Mouse (Mus musculus) liver, embryonic 14.5 days (tissue): ENCODE results near the gene Focad. TPM values are rescaled to one million over a fixed set of nuclear protein-coding genes. Genes with fewer than 3 reads are reported as not detected.

ENCODE experiments used
- ATAC-seq: fragments of 200-750 bp; cut with Nextera tagmentation; 2 replicates; pipeline ENCODE4 v1.8.0; 2017; ENCODE audit warnings: moderate number of reproducible peaks, mild to moderate bottlenecking, moderate library complexity; ENCODE audit not compliant: insufficient read depth
- DNase-seq, 3 experiments: peaks; one replicate each; pipeline ENCODE4 v3.0.0-alpha.2; 2012 to 2013; ENCODE audit warnings: low read depth in 3 of 3, low spot score in 3 of 3
- H3K27ac ChIP-seq: fragments of 300-500 bp; sonication (generic); 2 replicates; pipeline ENCODE4 v1.5.1; 2014; ENCODE audit warnings: moderate library complexity, mild to moderate bottlenecking, control low read depth, inconsistent platforms
- H3K27me3 ChIP-seq: fragments of 300-500 bp; sonication (generic); 2 replicates; pipeline ENCODE4 v1.6.1; 2014; ENCODE audit warnings: mild to moderate bottlenecking, low read length, moderate library complexity; ENCODE audit not compliant: control insufficient read depth, insufficient read depth
- H3K36me3 ChIP-seq: fragments of 300-500 bp; sonication (generic); replicated peaks from 2 replicates; pipeline ENCODE4 v1.6.1; 2014; ENCODE audit warnings: low read depth; ENCODE audit not compliant: control insufficient read depth, insufficient read depth
- H3K4me1 ChIP-seq, 2 experiments: fragments of 200-500 bp in 1 of 2; fragments of 300-500 bp in 1 of 2; sonication (generic) in 1 of 2; replicated peaks; 2 replicates each; pipeline ENCODE4 v1.6.1; 2012 to 2014; ENCODE audit warnings: antibody characterized with exemption in 1 of 2, inconsistent platforms in 1 of 2, low read length in 1 of 2; ENCODE audit not compliant: control insufficient read depth in 2 of 2, insufficient read depth in 2 of 2
- H3K4me2 ChIP-seq: fragments of 300-500 bp; sonication (generic); 2 replicates; pipeline ENCODE4 v1.6.1; 2014; ENCODE audit warnings: low read depth, mild to moderate bottlenecking, control low read depth, moderate library complexity
- H3K4me3 ChIP-seq, 2 experiments: fragments of 200-500 bp in 1 of 2; fragments of 300-500 bp in 1 of 2; sonication (generic) in 1 of 2; 2 replicates each; pipeline ENCODE4 v1.5.1; 2012 to 2014; ENCODE audit warnings: low read depth in 2 of 2, low read length in 2 of 2, mild to moderate bottlenecking in 2 of 2, control low read depth in 1 of 2, inconsistent platforms in 1 of 2, moderate library complexity in 1 of 2; ENCODE audit not compliant: insufficient read depth in 1 of 2
- H3K9ac ChIP-seq: fragments of 300-500 bp; sonication (generic); replicated peaks from 2 replicates; pipeline ENCODE4 v1.6.1; 2014; ENCODE audit warnings: mild to moderate bottlenecking, control low read depth, moderate library complexity
- H3K9me3 ChIP-seq: fragments of 300-500 bp; sonication (generic); 2 replicates; pipeline ENCODE4 v1.6.1; 2016; ENCODE audit warnings: low read length, mixed read lengths; ENCODE audit not compliant: control insufficient read depth
- CTCF ChIP-seq: IDR thresholded peaks from 2 replicates; pipeline ENCODE4 v1.5.1; 2016; ENCODE audit warnings: antibody characterized with exemption, low read depth, control low read depth
- EP300 ChIP-seq: IDR thresholded peaks from 2 replicates; pipeline ENCODE4 v1.6.1; 2016; ENCODE audit warnings: antibody characterized with exemption, low read depth
- WGBS: fragments of 180-500 bp; shearing (Covaris S2); extraction: QIAGEN DNeasy Blood & Tissue Kit; methylation state at CpG from one replicate; pipeline ENCODE4 v1.1.7; 2014; ENCODE audit not compliant: insufficient replicate concordance; 5-methylcytosine and 5-hydroxymethylcytosine counted together
- polyA plus RNA-seq, 2 experiments: library from polyadenylated mRNA; depleted of rRNA in 1 of 2; stranded (reverse) in 1 of 2; unstranded in 1 of 2; fragments of >200 nt; fragmentation: Nextera tagmentation in 1 of 2; extraction: Ambion mirVana in 1 of 2; gene quantifications; 2 replicates each; pipeline versions ENCODE4 v1.2.1 to v1.2.3; 2012 to 2014

The Focad gene
- polyA plus RNA-seq, 2 experiments, result 5.2 to 8.9 TPM

DNA sequence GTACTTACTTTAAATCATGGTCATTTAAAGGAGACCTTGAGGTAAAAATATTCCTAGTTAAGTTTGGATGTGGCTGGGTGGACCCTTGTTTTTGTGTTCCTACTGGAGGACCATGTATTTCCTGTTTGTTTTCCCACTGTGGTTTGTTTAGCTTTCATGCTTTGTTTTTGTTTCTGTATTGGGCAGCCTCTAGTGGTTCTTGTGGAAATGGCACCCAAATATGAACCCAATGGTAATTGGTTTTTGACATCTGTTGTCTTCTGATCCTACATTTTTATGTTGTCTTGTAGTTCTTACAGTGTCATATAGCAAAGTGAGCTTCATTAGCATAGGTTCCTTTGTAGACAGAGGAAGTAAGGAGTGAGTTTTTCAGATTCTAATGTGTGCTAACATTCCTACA lies 207.9 kb downstream of the Focad start:
- ATAC-seq, result no peak

GRCm38 (mm10) chr4:88307691-88308090 lies 213.3 kb downstream of the Focad start:
- no peaks in the 10 kb centered on the region for H3K9me3 ChIP-seq
- ATAC-seq (peak; percentile 94), DNase-seq (peak; percentile 6 to 34 (median 24))
- peak overlapping the region; percentile 36 for H3K4me2 ChIP-seq
- no peak overlapping the region for H3K27ac ChIP-seq
- WGBS, result 12% methylated on average over 3 of the region's 3 CpGs
- TF ChIP-seq CTCF, result no peak
- TF ChIP-seq EP300, result peak; percentile 78
- H3K4me1 ChIP-seq, result peaks cover 7 to 12% of the 10 kb centered on the region in 2 experiments
- no peak overlapping the region for H3K9ac ChIP-seq
- no peak overlapping the region for H3K4me3 ChIP-seq
- no peaks in the 10 kb centered on the region for H3K36me3 ChIP-seq
- no peaks in the 10 kb centered on the region for H3K27me3 ChIP-seq

More for the DNA sequence above, 207.9 kb downstream of the Focad start:
- DNase-seq, result no peak
- Histone ChIP-seq H3K4me2 (no peak overlapping the region), H3K9ac (no peak overlapping the region), H3K4me3 (no peak overlapping the region), H3K36me3 (no peaks in the 10 kb centered on the region), H3K4me1 (peaks cover 0 to 2% of the 10 kb centered on the region in 2 experiments; a peak in 2 of 4 replicates), H3K27ac (no peak overlapping the region), H3K27me3 (no peaks in the 10 kb centered on the region), H3K9me3 (no peaks in the 10 kb centered on the region)
- no peak for TF ChIP-seq EP300
- TF ChIP-seq CTCF, result peak; percentile 40; the same call in 1 of the 2 replicates

GRCm38 (mm10) chr4:88308342-88309116 lies 214.1 kb downstream of the Focad start:
- 80% methylated on average over 10 of the region's 10 CpGs for WGBS
- no peak for TF ChIP-seq EP300
- no peak for TF ChIP-seq CTCF

GRCm38 (mm10) chr4:88309676-88310075 lies 215.2 kb downstream of the Focad start:
- H3K36me3 ChIP-seq, result no peaks in the 10 kb centered on the region
- H3K4me2 ChIP-seq, result no peak overlapping the region
- peak in 1 of 3 experiments; percentile 9 for DNase-seq
- no peak for ATAC-seq
- H3K4me3 ChIP-seq, result no peak overlapping the region
- no peak overlapping the region for H3K27ac ChIP-seq
- no peaks in the 10 kb centered on the region for H3K27me3 ChIP-seq
- H3K4me1 ChIP-seq, result peaks cover 7 to 12% of the 10 kb centered on the region in 2 experiments
- no peak overlapping the region for H3K9ac ChIP-seq
- 35% methylated on average over 2 of the region's 2 CpGs for WGBS
- TF ChIP-seq EP300 (no peak), CTCF (peak; percentile 75)
- H3K9me3 ChIP-seq, result no peaks in the 10 kb centered on the region

More at GRCm38 (mm10) chr4:88308342-88309116, 214.1 kb downstream of the Focad start:
- H3K9me3 ChIP-seq, result no peaks in the 10 kb centered on the region
- H3K4me3 ChIP-seq, result no peak overlapping the region
- H3K27ac ChIP-seq, result no peak overlapping the region
- no peaks in the 10 kb centered on the region for H3K36me3 ChIP-seq
- no peaks in the 10 kb centered on the region for H3K27me3 ChIP-seq
- ATAC-seq (no peak), DNase-seq (no peak)
- no peak overlapping the region for H3K4me2 ChIP-seq
- H3K9ac ChIP-seq, result no peak overlapping the region
- H3K4me1 ChIP-seq, result peaks cover 7 to 12% of the 10 kb centered on the region in 2 experiments

DNA sequence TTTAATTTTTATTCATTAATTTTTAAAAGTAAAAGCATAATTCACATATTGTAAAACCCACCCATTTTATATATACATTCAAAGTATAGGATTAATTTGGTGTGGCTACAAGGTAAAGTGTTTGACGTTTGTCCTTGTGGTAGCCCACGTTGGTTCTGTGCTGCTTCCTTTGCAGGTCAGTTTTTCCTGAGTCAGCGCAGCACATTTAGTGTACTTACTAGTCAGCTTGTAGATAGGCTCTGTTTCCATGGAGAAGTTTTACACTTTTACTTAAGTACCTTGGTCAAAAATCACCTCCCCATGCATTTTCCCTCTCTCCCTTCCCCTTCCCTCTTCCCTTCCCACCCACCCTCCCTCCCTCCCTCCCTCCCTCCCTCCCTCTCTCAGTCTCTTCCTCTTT lies 220.5 kb downstream of the Focad start:
- Histone ChIP-seq H3K36me3 (no peaks in the 10 kb centered on the region), H3K27ac (no peak overlapping the region), H3K9me3 (no peaks in the 10 kb centered on the region), H3K4me3 (no peak overlapping the region), H3K4me1 (no peaks in the 10 kb centered on the region), H3K4me2 (no peak overlapping the region), H3K27me3 (no peaks in the 10 kb centered on the region), H3K9ac (no peak overlapping the region)
- WGBS, result 54% methylated on average over 3 of the region's 3 CpGs
- DNase-seq, result no peak
- ATAC-seq, result no peak
- TF ChIP-seq CTCF (no peak), EP300 (no peak)
